ENCODE assay signal across 9 mouse cellular contexts in genomic region chr8:62284378-62285110, GRCm38 (mm10).
DNase-seq lines count a peak whose midpoint lies in the region; ATAC-seq lines count a peak whose summit lies in the region.
"Had no signal": no experiment of that assay in that cellular context is flagged by ENCODE, and none has a peak within 500 bp of the region (broad histone marks: within the 10 kb centered on the region; RNA-seq: fewer than 3 reads in every experiment).

No protein-coding gene starts in this region.

- DNase-seq in brain, adult 2 months (ENCODE audit: low read depth, low spot score): peak; percentile 13
- peak; percentile 36 for DNase-seq in forebrain, embryonic 10.5 days (ENCODE audit: extremely low spot score, low spot score)
- DNase-seq in hindbrain, embryonic 11.5 days (ENCODE audit: low spot score): peak; percentile 44
- DNase-seq in lung, postnatal 10 days: peak; percentile 33
- peak; percentile 19 for DNase-seq in urinary bladder, adult 2 months (ENCODE audit: low spot score)
- no peak for DNase-seq in adrenal gland, postnatal 4 days (ENCODE audit: low spot score in 2 of 2)
- DNase-seq in gastrocnemius, postnatal 36 days: no peak

- H3K4me1 ChIP-seq in forebrain, embryonic 10.5 days: peaks cover 15% of the 10 kb centered on the region
- H3K4me1 ChIP-seq in hindbrain, embryonic 11.5 days (replicated peaks; ENCODE audit: control insufficient read depth, insufficient read depth, low read length): no peaks in the 10 kb centered on the region
- H3K4me1 ChIP-seq: limb, embryonic 15.5 days had no signal

- no peaks in the 10 kb centered on the region for H3K9me3 ChIP-seq in forebrain, embryonic 10.5 days
- H3K9me3 ChIP-seq in hindbrain, embryonic 11.5 days (ENCODE audit: control insufficient read depth, low read length): no peaks in the 10 kb centered on the region
- H3K9me3 ChIP-seq: limb, embryonic 15.5 days had no signal

- 62% methylated on average over 12 of the region's 12 CpGs for WGBS in forebrain, embryonic 10.5 days
- 62% methylated on average over 12 of the region's 12 CpGs for WGBS in hindbrain, embryonic 11.5 days

- no peak overlapping the region for H3K9ac ChIP-seq in hindbrain, embryonic 11.5 days (ENCODE audit: low read depth, low read length)
- H3K9ac ChIP-seq: limb, embryonic 15.5 days had no signal

- H3K4me2 ChIP-seq in hindbrain, embryonic 11.5 days (replicated peaks; ENCODE audit: low read depth, low read length): no peak overlapping the region
- H3K4me2 ChIP-seq: limb, embryonic 15.5 days had no signal

- H3K27me3 ChIP-seq in forebrain, embryonic 10.5 days (ENCODE audit: poor library complexity, severe bottlenecking): no peaks in the 10 kb centered on the region
- no peaks in the 10 kb centered on the region for H3K27me3 ChIP-seq in hindbrain, embryonic 11.5 days (ENCODE audit: control insufficient read depth, insufficient read depth, low read length)
- H3K27me3 ChIP-seq: limb, embryonic 15.5 days had no signal

- no peak overlapping the region for H3K4me3 ChIP-seq in forebrain, embryonic 10.5 days
- H3K4me3 ChIP-seq in hindbrain, embryonic 11.5 days (ENCODE audit: low read depth, low read length): no peak overlapping the region
- H3K4me3 ChIP-seq: limb, embryonic 15.5 days had no signal

- ATAC-seq in hindbrain, embryonic 11.5 days (ENCODE audit: low FRiP score): peak; percentile 85
- no peak for ATAC-seq in erythroblast, adult 5-6 weeks (replicated peaks; ENCODE audit: low FRiP score, poor library complexity, severe bottlenecking)

- no peaks in the 10 kb centered on the region for H3K36me3 ChIP-seq in forebrain, embryonic 10.5 days (replicated peaks)
- H3K36me3 ChIP-seq in hindbrain, embryonic 11.5 days (ENCODE audit: control insufficient read depth, insufficient read depth, low read length): no peaks in the 10 kb centered on the region
- H3K36me3 ChIP-seq: limb, embryonic 15.5 days had no signal

- peak overlapping the region; percentile 36 for H3K27ac ChIP-seq in forebrain, embryonic 10.5 days
- no peak overlapping the region for H3K27ac ChIP-seq in hindbrain, embryonic 11.5 days (ENCODE audit: low read depth, low read length)
- H3K27ac ChIP-seq: limb, embryonic 15.5 days had no signal

- intact Hi-C loops in gastrocnemius, postnatal 36 days (cut with DNase I): no loop called here

Comparison
In these comparisons a context has a peak if more than half of its experiments do, and no peak if none do; other contexts are left out.
1. DNase-seq: peak in brain, adult 2 months (single experiment), forebrain, embryonic 10.5 days (single experiment), hindbrain, embryonic 11.5 days (single experiment), lung, postnatal 10 days (single experiment) and urinary bladder, adult 2 months (single experiment); none in adrenal gland, postnatal 4 days (0 of 2) and gastrocnemius, postnatal 36 days (0 of 2).